Mouse (Mus musculus) embryo, embryonic 9.5 days (tissue): ENCODE results near the gene Dync1i1.

Source experiments
- DNase-seq: peaks from one replicate; pipeline ENCODE4 v3.0.0-alpha.2; 2017; ENCODE audit errors: extremely low spot score

Gene Dync1i1

GRCm38 (mm10) chr6:5855526-5855925 is 130.1 kb downstream of the Dync1i1 start:
- DNase-seq: no peak

DNA sequence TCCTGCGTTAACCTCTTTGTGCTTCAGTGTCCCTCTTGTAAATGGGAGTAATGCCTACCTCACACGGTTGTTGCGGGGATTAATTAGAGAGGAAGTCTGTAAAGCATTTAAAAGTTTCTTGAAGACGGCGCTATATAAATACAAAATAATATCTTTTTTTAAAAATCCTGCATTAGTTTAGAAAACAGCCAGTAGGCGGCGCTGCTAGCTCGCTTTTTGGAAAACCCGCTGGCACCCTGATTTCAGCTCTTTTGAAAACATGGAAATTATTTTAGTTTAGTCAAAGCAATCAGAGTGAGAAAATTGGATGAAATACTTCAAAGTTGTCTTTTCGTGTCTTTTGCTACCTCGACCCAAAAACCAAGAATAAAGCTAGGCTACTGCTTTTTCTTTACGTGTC is 132.9 kb downstream of the Dync1i1 start:
- DNase-seq: peak; percentile 44

DNA sequence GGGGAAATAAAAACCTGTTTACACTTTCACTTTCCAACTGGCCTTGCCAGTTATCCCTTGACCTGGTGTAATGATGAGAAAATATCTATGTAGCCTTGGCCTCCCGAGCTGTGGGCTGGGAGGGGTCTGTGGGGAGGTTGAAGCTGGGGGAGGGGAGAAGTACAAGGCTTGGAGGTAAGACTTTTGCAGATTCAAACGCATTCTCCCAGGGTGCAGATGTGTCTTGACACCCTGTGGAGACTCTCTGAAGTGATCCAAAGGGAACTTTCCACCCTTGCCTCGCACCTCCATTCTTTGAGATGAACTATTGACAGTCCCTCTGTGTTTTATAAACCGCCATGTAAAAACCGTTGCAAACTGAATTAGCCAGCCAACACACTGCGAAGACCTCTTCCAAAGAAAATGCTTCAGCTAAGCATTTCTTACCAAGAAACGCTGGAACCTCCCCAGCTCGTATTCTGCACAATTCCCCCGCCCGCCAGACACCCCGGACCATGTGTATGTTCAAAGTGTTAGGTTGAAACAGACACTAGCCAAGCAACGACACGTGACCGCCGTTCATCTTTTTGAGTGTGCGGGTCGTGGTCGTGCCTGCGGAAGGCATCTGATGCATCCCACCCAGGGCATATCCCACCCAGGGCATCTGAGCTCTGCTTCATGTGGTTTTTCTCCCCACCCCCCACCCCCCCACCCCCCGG is 133.6 kb downstream of the Dync1i1 start:
- peak; percentile 14 for DNase-seq

DNA sequence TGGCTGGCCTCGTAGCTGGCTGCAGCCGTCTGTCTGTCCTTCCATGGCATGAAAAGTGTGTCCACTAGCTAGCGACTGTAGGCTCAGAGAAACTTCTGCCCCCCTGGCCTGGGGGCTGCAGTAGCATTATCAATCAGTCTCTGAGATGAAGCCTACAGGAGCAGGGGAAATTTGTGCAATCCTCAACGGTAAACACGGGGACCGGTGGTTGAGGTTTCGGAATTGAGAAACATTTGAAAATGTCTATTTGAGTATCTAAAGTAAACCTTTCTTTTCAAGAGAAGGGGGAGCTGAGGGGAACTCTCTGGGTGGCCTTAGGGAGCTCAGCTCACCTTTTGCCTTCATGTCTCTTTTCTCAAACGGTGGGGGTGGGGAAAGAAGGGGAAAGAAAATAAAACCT is 134.2 kb downstream of the Dync1i1 start:
- no peak for DNase-seq

- no peak for DNase-seq
These were observed 140.7 kb downstream of the Dync1i1 start for GRCm38 (mm10) chr6:5866091-5866490.

DNA sequence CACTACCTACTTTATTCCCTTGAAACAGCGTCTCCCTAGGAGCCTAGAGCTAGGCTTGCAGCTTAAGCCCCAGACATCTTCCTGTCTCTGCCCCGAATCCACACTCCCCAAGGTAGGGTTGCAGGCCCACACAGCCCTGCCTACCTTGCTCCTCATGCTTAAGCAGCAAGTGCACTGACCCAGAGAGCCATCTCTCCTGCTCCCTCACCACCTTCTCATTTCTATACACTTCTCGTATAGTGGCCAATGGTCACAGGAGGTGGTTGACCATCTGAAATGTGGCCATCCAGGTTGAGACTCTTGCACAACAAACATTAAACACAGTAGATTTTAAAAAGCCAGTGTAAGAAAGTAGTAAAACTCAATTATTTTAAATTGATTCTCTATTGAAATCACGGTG is 141.8 kb downstream of the Dync1i1 start:
- DNase-seq: no peak

DNA sequence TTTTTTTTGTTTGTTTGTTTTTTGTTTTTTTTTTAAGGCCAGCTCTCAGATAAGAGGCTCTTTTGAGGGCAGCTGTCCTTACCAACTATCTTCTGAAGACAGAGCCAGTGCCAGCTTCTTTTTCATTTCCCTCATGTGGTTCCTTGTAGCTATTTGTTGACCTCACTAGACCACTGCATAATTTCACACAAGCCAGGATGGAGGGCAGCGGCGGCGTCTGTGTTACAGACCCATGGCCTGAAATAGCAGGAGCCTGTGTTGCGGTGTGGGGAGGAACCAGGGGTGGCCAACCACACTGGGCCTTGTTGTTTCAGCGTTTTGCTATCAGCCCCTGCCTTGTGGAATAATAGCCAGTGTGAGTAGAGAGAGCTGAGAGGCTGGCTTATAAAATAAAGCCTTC is 145.6 kb downstream of the Dync1i1 start:
- no peak for DNase-seq

- no peak for DNase-seq
These were observed 146.3 kb downstream of the Dync1i1 start for GRCm38 (mm10) chr6:5871581-5872298.

DNA sequence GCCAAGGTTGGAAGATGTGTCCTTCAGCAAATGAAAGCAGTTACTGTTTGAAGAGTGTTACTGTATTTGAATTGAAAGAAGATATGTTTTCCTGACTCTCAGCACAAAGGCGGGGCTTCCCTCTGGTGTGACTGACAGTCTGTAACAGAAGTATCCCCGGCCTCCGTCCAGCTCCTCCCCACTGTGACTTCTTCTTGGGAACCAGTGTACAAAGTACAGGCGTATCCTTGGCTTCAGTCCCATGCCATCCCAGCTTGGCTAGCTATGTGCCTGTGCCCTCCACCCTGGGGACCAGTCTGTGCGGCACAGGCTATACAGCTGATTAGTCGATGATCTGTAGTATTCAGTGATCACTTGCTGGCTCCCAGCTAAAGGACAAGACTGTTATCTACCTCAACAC is 163.9 kb downstream of the Dync1i1 start:
- DNase-seq: no peak

GRCm38 (mm10) chr6:5911295-5911694 is 185.9 kb downstream of the Dync1i1 start:
- DNase-seq: no peak

- no peak for DNase-seq
These were observed 189.6 kb downstream of the Dync1i1 start for GRCm38 (mm10) chr6:5915028-5915427.

DNA sequence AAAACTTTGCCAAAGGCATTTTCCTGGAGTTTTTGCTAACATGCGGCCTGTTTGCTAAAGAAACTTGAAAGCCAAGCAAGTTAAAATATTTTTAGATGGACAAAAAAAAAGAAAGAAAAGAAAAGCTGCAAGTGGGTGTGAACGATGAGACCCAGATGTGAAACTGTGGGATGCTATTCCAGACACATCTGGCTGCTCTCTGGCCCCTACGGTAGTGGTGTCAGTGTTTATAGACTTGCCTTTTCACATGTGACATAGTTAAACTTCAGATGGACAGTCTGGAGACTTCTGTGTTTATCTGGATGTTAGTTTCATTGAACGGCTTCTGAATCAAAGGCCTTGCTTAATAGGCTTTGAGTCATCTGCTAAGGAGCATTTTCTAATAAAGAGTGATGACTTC is 195.2 kb downstream of the Dync1i1 start:
- no peak for DNase-seq

DNA sequence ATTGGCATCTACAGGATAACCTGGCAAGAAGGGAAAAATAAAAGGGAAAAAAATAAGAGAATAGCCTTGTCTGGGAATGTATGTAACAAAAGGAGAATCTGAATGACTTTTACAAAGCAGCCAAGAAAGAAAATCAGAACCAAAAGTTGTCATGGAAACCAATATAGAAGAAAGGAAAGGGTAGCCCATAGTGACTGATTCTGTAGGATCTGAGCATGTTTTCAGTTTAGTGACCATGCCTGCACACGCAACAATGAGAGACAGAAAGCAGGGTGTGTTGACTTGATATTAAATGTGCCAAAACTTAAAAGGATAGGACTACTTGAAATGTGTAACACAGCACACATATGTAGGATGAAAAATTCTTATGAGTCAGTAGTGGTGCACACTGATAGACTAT is 197.2 kb downstream of the Dync1i1 start:
- DNase-seq: no peak

GRCm38 (mm10) chr6:5923148-5923547 is 197.7 kb downstream of the Dync1i1 start:
- no peak for DNase-seq

DNA sequence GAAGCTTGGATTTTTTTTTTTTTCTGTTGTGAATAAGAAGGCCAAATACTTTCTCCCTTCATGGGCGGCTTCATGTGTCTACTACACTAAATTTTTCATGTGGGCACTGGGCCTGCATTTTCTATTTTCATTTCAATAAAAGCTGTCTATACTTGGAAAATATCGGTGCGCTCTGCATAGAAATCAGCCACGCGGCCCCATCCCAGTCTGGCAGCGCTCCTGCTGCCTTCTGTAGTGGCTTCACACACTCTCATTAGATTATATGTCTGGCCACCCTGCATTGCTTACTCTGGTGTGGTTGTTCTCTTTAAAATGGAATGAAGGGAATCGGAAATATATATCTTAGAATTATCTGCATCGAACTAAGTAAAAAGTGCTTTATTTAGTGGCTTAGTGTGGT is 204.7 kb downstream of the Dync1i1 start:
- DNase-seq: no peak

DNA sequence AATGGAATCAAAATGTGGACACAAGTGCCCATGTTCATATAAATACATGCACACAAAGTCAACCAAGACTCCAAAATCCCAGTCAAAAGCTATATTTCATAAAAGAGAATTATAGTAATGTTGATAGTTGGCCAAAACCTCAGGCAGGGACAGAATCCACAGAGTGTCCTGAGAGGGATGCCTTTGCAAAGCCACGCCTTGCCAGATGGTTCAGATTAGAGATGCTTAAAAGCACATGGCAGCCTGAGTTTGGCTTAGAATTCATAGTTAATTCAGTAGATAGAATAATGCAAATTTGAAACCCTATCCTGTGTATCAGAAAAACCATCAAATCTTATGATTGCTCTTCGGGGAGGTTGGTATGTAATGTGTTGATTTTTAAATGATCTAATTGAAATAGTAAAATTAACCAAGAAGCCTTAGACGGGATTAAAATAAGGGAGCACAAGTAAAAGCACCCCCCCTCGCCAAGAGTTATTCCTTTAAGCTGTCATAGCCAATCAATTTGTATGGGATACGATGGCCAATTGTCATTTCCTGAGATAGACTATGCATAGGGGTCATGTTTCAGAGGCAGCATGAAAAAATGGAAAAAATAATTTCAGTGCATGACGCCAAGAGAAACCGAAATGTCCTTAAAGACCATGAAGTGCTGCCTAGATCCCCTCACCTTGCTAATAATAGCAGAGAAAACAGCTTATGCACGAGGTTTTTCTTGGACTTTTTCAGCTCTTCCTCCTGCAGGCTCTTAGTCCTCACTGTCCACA is 210.3 kb downstream of the Dync1i1 start:
- no peak for DNase-seq

GRCm38 (mm10) chr6:5949812-5950392 is 224.5 kb downstream of the Dync1i1 start:
- no peak for DNase-seq

DNA sequence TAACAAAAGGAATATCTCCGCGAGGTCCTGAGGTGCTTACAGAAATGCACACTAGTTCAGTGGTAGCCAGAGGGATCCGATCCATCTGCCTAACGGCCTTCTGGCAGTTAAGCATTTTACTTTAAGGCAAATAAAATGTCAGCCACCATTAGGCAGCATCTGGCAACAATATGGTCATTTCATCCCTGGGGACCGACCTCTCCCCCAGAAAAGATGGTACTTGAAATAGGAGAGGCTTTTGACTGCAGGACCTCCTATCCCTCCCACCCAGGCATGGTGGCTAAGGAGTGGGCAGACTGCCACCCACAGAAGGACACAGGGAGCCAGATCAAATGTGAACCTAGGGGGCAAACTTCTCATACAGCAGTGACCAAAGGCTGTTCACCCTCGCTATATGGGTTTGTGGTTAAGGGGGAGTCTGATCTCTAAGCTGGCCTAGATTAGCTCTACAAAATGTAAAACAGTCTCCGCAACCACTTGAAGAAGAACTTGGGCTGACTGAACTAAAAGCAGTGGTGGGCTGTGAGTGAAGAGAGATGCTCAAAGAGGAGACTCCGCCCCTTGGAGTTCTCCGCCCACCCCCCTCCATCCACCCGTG is 231.0 kb downstream of the Dync1i1 start:
- no peak for DNase-seq

DNA sequence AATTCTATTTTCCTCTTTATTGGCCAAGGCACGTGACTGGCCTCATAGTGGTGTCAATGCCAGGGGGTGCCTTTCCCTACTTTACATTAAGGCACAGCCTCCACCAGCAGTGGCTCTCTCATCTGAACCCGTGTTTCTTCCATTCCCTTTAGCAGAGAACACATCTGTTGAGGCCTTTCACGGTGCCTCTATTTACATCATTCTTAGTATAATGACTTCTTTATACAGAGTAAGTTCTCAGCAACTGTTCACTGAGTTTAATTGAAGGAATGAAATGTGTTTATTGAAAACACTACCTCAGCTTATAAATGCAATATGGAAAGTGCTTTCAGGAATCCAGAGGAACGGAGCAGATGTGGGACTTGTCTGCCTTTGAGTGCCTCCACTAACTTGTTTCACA is 235.3 kb downstream of the Dync1i1 start:
- DNase-seq: no peak

DNA sequence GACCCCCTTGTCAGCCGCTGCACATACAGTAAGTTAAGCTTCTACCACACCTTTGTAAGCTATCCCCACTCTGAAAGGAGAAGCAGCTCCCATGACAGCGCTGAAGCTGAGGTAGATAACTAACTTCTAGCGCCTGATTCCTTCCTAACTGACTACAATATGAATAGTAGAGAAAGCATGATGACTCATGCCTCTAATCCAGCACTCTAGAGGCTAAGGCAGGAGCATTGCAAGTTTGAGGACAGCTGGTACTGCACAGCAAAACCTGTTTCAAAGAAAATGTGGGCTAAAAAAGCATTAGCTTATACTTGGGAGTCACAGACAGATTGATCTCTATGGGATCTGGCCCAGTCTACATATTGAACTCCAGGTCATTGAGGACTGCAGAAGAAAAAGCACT is 236.5 kb downstream of the Dync1i1 start:
- DNase-seq: no peak

DNA sequence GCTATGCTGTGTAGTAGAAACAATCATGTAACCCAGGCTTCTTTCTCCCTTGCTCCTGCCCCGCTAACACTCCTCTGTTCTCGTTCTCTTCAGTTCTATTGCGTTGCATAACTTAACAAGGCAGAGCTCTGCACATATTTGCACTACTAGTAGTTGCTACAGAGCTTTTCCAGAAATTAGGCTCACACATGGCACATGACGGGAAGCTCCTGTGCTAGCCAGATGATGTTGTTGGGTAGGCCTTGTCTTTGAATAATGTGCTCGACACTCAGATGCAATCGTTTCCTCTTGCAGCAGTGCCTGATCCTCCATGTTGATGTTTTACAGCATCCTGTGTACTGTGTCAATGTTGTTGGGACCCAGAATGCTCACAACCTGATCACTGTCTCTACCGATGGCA is 240.9 kb downstream of the Dync1i1 start:
- DNase-seq: no peak

GRCm38 (mm10) chr6:5966806-5967445 is 241.5 kb downstream of the Dync1i1 start:
- no peak for DNase-seq
